9 mouse cellular contexts compared by ENCODE assay signal in the genomic region with DNA sequence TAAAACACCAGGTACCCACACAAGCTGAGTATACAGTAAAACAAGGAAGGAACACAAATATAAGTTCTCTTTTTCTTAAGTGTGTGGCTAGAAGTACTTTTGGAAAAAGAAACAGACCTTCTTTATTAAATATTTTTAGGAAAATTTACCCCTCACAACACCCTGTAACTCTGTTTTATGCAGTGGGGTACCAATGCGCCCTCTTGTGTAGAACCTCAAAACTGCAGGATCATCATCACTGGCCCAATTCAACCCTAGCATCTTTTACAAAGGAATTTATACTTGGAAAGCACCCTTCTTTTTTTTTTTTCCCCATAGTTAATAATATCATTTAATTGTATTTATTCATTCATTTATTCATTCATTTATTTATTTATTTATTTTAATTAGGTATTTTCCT.
DNase-seq lines count a peak whose midpoint lies in the region; ATAC-seq and TF ChIP-seq lines count a peak whose summit lies in the region.
"Had no signal": no experiment of that assay in that cellular context is flagged by ENCODE, and none has a peak within 500 bp of the region (broad histone marks: within the 10 kb centered on the region; RNA-seq: fewer than 3 reads in every experiment).

No protein-coding gene starts in this region.

- TF ChIP-seq POLR2A in liver, adult 2 months (IDR thresholded peaks at IDR 0.05; ENCODE audit: extremely low read depth, insufficient read depth, low read length) = no peak
- no peak for TF ChIP-seq POLR2A in thymus, adult 2 months (IDR thresholded peaks at IDR 0.05; ENCODE audit: control insufficient read depth, extremely low read depth, insufficient read depth, low read length, poor library complexity)

- no peaks in the 10 kb centered on the region for H3K36me3 ChIP-seq in liver, adult 2 months (ENCODE audit: control insufficient read depth, insufficient read depth, low read length)
- H3K36me3 ChIP-seq in liver, embryonic 12.5 days = no peaks in the 10 kb centered on the region
- H3K36me3 ChIP-seq in thymus, adult 2 months (ENCODE audit: control insufficient read depth, insufficient read depth, low read length) = no peaks in the 10 kb centered on the region

- H3K79me2 ChIP-seq in liver, adult 2 months (ENCODE audit: control insufficient read depth, insufficient read depth, low read length) = no peaks in the 10 kb centered on the region

- peak; percentile 44 for DNase-seq in adrenal gland, postnatal 10 days
- DNase-seq in adrenal gland, postnatal 14 days = no peak
- peak; percentile 24 for DNase-seq in liver, adult 2 months (ENCODE audit: extremely low read depth, low read depth, low spot score)
- DNase-seq in brain, adult 2 months (ENCODE audit: low read depth, low spot score) = peak; percentile 46
- peak in 1 of 2 experiments; percentile 57 for DNase-seq in layer of hippocampus, adult 2 months (ENCODE audit: low spot score in 2 of 2)
- DNase-seq in urinary bladder, adult 18-20 months (ENCODE audit: low spot score in 2 of 2) = no peak
- no peak for DNase-seq in thymus, adult 2 months
- DNase-seq: B cell, adult 2 months had no signal

- 0% methylated on average over 1 of the region's 1 CpGs for WGBS in liver, adult 2 months
- 0% methylated on average over 1 of the region's 1 CpGs for WGBS in liver, embryonic 12.5 days (ENCODE audit: insufficient replicate concordance)
- 0% methylated on average over 1 of the region's 1 CpGs for WGBS in thymus, adult 2 months

- H3K9me3 ChIP-seq in liver, embryonic 12.5 days (replicated peaks) = no peaks in the 10 kb centered on the region

- no peak overlapping the region for H3K4me2 ChIP-seq in liver, embryonic 12.5 days

- no peak for ATAC-seq in liver, embryonic 12.5 days

- H3K9ac ChIP-seq in liver, adult 2 months (ENCODE audit: low read depth, low read length) = no peak overlapping the region
- no peak overlapping the region for H3K9ac ChIP-seq in liver, embryonic 12.5 days

- no peaks in the 10 kb centered on the region for H3K4me1 ChIP-seq in liver, adult 2 months (ENCODE audit: control insufficient read depth, insufficient read depth, low read length)
- no peaks in the 10 kb centered on the region for H3K4me1 ChIP-seq in liver, embryonic 12.5 days
- H3K4me1 ChIP-seq in thymus, adult 2 months (replicated peaks; ENCODE audit: control insufficient read depth, insufficient read depth, low read length) = no peaks in the 10 kb centered on the region

- H3K27ac ChIP-seq in liver, adult 2 months (replicated peaks; ENCODE audit: insufficient read depth, low read depth, low read length) = no peak overlapping the region
- no peak overlapping the region for H3K27ac ChIP-seq in liver, embryonic 12.5 days
- H3K27ac ChIP-seq in layer of hippocampus, adult 2 months = no peak overlapping the region
- no peak overlapping the region for H3K27ac ChIP-seq in thymus, adult 2 months (ENCODE audit: control insufficient read depth, insufficient read depth, low read length)

- H3K4me3 ChIP-seq in liver, adult 2 months (ENCODE audit: insufficient read depth, low read depth, low read length) = no peak overlapping the region
- H3K4me3 ChIP-seq in liver, embryonic 12.5 days = no peak overlapping the region
- no peak overlapping the region for H3K4me3 ChIP-seq in layer of hippocampus, adult 2 months
- no peak overlapping the region for H3K4me3 ChIP-seq in thymus, adult 2 months (ENCODE audit: control insufficient read depth, insufficient read depth, low read length)

- TF ChIP-seq CTCF in liver, adult 2 months (IDR thresholded peaks at IDR 0.05; ENCODE audit: low read depth, low read length) = peak; percentile 40
- peak; percentile 88 for TF ChIP-seq CTCF in layer of hippocampus, adult 2 months (conservative IDR thresholded peaks at IDR 0.05)
- no peak for TF ChIP-seq CTCF in thymus, adult 2 months (IDR thresholded peaks at IDR 0.05; ENCODE audit: borderline replicate concordance, control insufficient read depth, extremely low read depth, insufficient read depth, low read length, poor library complexity)

- H3K27me3 ChIP-seq in liver, adult 2 months (ENCODE audit: control insufficient read depth, insufficient read depth, low read length) = no peaks in the 10 kb centered on the region; the same call in 1 of the 2 replicates
- H3K27me3 ChIP-seq in liver, embryonic 12.5 days (replicated peaks) = 0 out of 2 replicates have a peak, but pooled peaks cover 4% of the 10 kb centered on the region
- H3K27me3 ChIP-seq in thymus, adult 2 months (ENCODE audit: control insufficient read depth, insufficient read depth, low read length) = no peaks in the 10 kb centered on the region

Comparison
In these comparisons a context has a peak if more than half of its experiments do, and no peak if none do; other contexts are left out.
1. DNase-seq: peak in adrenal gland, postnatal 10 days (single experiment), liver, adult 2 months (single experiment) and brain, adult 2 months (single experiment); none in adrenal gland, postnatal 14 days (single experiment), urinary bladder, adult 18-20 months (0 of 2) and thymus, adult 2 months (single experiment).